Mouse (Mus musculus) hindbrain, postnatal 0 days (tissue): ENCODE measurements around the gene Casp9. TPM values are rescaled to one million over a fixed set of nuclear protein-coding genes. Genes with fewer than 3 reads are reported as not detected.

Source experiments
- ATAC-seq: fragments of 200-750 bp; cut with Nextera tagmentation; 2 replicates; pipeline ENCODE4 v1.8.0; 2017; ENCODE audit warnings: mild to moderate bottlenecking, moderate TSS enrichment, moderate library complexity
- DNase-seq: peaks from one replicate; pipeline ENCODE4 v3.0.0-alpha.2; 2015; ENCODE audit warnings: low spot score
- H3K27ac ChIP-seq: fragments of 300-500 bp; sonication (generic); 2 replicates; pipeline ENCODE4 v1.5.1; 2014; ENCODE audit warnings: mild to moderate bottlenecking
- H3K27me3 ChIP-seq: fragments of 300-500 bp; sonication (generic); 2 replicates; pipeline ENCODE4 v1.6.1; 2014; ENCODE audit warnings: low read length, mixed read lengths; ENCODE audit not compliant: insufficient read depth
- H3K36me3 ChIP-seq: fragments of 300-500 bp; sonication (generic); 2 replicates; pipeline ENCODE4 v1.6.1; 2014; ENCODE audit warnings: low read length, mixed read lengths; ENCODE audit not compliant: insufficient read depth
- H3K4me1 ChIP-seq: fragments of 300-500 bp; sonication (generic); 2 replicates; pipeline ENCODE4 v1.6.1; 2014; ENCODE audit warnings: antibody characterized with exemption, low read length, mixed read lengths; ENCODE audit not compliant: insufficient read depth
- H3K4me2 ChIP-seq: fragments of 300-500 bp; sonication (generic); 2 replicates; pipeline ENCODE4 v1.6.1; 2014; ENCODE audit warnings: low read depth, mild to moderate bottlenecking, low read length, moderate library complexity, mixed read lengths
- H3K4me3 ChIP-seq: fragments of 300-500 bp; sonication (generic); 2 replicates; pipeline ENCODE4 v1.5.1; 2014; ENCODE audit warnings: low read length
- H3K9ac ChIP-seq: fragments of 300-500 bp; sonication (generic); replicated peaks from 2 replicates; pipeline ENCODE4 v1.6.1; 2014; ENCODE audit warnings: mild to moderate bottlenecking, low read length, moderate library complexity, mixed read lengths
- H3K9me3 ChIP-seq: fragments of 300-500 bp; sonication (generic); 2 replicates; pipeline ENCODE4 v1.6.1; 2016; ENCODE audit warnings: low read length, mixed read lengths
- CTCF ChIP-seq: IDR thresholded peaks from 2 replicates; pipeline ENCODE4 v1.5.1; 2016; ENCODE audit warnings: antibody characterized with exemption, control low read depth, low read depth
- WGBS: fragments of 180-500 bp; shearing (Covaris S2); extraction: QIAGEN DNeasy Blood & Tissue Kit; methylation state at CpG from one replicate; pipeline ENCODE4 v1.1.7; 2014; 5-methylcytosine and 5-hydroxymethylcytosine counted together
- polyA plus RNA-seq: library from polyadenylated mRNA; unstranded; fragments of >200 nt; fragmentation: Nextera tagmentation; extraction: Ambion mirVana; gene quantifications from 2 replicates; pipeline ENCODE4 v1.2.1, GENCODE M21; 2015
- total RNA-seq: library from RNA; depleted of rRNA; stranded (reverse); fragments of >200 nt; gene quantifications from 2 replicates; pipeline ENCODE4 v1.2.3, GENCODE M21; 2014

The Casp9 gene
- total and polyA plus RNA-seq, 2 experiments from 2014 or later: 20.3 to 29.1 TPM

DNA sequence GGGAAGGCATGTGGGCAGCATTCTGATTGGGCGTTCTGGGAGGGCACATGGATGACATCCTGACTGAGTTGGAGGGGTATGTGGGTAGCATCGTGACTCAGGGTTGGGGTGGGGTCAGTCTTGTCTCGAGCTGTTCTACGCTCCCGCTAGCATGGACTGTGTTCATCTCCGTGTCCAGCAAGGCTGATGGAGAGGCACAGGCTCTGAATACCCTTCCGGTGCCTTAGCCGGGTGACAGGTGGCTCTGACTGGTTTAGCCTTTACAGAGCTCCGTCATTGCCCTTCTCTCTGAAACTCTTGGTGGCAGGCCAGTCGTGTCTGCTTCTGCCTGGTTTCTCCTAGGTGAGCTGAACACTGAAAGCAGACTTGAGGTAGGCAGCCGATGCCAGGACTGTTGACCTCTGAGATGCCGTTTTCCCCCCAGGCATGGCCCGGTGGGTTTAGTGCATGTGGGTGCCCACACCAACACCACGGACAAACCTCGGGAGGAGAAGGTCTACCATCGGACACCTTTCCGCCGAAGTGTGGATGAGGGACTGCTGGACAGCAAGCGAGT lies 38.0 kb upstream of the Casp9 start:
- no peaks in the 10 kb centered on the region for H3K27me3 ChIP-seq
- ATAC-seq: no peak
- no peaks in the 10 kb centered on the region for H3K9me3 ChIP-seq
- no peak overlapping the region for H3K27ac ChIP-seq
- 94% methylated on average over 19 of the region's 19 CpGs for WGBS
- no peaks in the 10 kb centered on the region for H3K4me1 ChIP-seq
- no peak for TF ChIP-seq CTCF
- no peaks in the 10 kb centered on the region for H3K36me3 ChIP-seq
- H3K4me3 ChIP-seq: no peak overlapping the region
- H3K9ac ChIP-seq: no peak overlapping the region
- DNase-seq: no peak
- no peak overlapping the region for H3K4me2 ChIP-seq

DNA sequence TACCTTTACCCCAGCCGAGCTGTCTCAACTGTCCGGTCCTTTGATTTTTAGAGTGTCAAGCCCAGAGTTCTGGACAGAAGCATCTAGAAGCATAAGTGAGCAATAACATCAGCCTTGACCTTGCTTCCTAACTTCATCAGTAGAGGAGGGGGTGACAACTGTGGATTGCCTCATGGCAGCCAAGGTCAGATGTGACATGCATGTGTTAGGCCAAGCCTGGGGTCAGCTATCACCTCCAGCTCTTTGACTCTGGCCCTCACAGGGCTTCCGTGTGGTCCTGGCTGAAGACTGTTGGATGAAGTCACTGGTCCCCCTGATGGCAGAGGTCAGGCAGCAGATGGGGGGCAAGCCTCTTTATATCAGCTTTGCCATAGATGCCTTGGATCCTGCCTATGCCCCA lies 36.3 kb upstream of the Casp9 start:
- Histone ChIP-seq H3K4me3 (no peak overlapping the region), H3K4me1 (no peaks in the 10 kb centered on the region), H3K27ac (no peak overlapping the region), H3K27me3 (no peaks in the 10 kb centered on the region), H3K9me3 (no peaks in the 10 kb centered on the region), H3K9ac (no peak overlapping the region), H3K4me2 (no peak overlapping the region), H3K36me3 (peaks cover 6% of the 10 kb centered on the region; the same call in 1 of the 2 replicates)
- TF ChIP-seq CTCF: no peak
- ATAC-seq (no peak), DNase-seq (no peak)
- WGBS: 84% methylated on average over 3 of the region's 3 CpGs

DNA sequence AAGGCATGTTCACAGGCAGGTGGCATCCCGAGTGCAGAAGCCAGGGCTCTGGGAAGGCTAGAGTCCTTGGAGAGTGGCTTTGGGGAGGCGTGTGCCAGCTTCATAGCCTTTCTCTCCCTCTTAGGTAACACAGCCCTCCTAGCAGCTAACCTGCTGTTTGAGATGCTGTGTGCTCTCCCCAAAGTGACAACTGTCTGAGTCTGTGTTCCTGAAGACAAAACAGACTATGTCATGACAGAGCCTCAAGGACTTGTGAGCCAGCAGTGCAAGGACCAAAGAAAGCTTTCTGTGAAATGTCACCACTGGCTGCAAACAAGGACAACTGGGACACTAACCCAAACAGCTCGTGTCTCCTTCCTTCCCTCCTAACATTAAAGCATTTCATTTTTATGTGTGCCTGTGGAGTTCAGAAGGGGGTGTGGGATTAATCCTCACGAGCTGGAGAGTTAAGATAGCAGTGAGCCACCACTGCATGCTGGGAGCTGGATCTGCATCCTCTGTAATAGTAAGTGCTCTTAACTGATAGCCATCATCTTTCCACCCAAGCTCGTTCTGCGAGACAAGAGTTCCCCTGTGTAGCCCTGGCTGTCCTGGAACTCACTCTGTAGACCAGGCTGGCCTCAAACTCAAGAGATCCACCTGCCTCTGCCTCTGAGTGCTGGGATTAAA lies 34.4 kb upstream of the Casp9 start:
- no peak overlapping the region for H3K27ac ChIP-seq
- ATAC-seq (no peak), DNase-seq (no peak)
- H3K9ac ChIP-seq: no peak overlapping the region
- no peaks in the 10 kb centered on the region for H3K9me3 ChIP-seq
- 76% methylated on average over 6 of the region's 6 CpGs for WGBS
- H3K4me3 ChIP-seq: no peak overlapping the region
- no peaks in the 10 kb centered on the region for H3K27me3 ChIP-seq
- peaks cover 23% of the 10 kb centered on the region for H3K36me3 ChIP-seq
- H3K4me1 ChIP-seq: no peaks in the 10 kb centered on the region
- no peak for TF ChIP-seq CTCF
- no peak overlapping the region for H3K4me2 ChIP-seq

DNA sequence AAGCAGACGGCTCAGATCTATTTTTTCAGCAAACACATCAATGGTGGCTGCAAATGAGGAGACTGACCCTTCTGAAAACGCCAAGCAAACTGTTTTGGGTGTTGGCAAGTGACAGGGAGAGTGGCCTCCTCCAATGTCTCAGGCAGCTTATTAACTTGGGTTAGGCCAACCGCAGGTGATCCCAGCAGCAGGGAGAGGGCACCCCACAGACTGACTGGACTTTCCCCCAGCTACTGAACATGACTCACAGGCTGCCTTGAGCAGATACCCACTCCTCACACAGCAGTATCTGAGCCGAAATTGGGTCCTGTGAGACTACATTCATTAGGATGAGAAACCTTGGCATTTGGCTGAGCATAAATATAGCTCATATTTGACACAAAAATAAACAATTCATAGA lies 32.5 kb upstream of the Casp9 start:
- no peak overlapping the region for H3K27ac ChIP-seq
- no peak overlapping the region for H3K4me2 ChIP-seq
- H3K27me3 ChIP-seq: no peaks in the 10 kb centered on the region
- H3K9me3 ChIP-seq: no peaks in the 10 kb centered on the region
- H3K4me1 ChIP-seq: no peaks in the 10 kb centered on the region
- DNase-seq (no peak), ATAC-seq (no peak)
- TF ChIP-seq CTCF: no peak
- 83% methylated on average over 4 of the region's 4 CpGs for WGBS
- H3K36me3 ChIP-seq: peaks cover 30% of the 10 kb centered on the region
- no peak overlapping the region for H3K4me3 ChIP-seq
- no peak overlapping the region for H3K9ac ChIP-seq

DNA sequence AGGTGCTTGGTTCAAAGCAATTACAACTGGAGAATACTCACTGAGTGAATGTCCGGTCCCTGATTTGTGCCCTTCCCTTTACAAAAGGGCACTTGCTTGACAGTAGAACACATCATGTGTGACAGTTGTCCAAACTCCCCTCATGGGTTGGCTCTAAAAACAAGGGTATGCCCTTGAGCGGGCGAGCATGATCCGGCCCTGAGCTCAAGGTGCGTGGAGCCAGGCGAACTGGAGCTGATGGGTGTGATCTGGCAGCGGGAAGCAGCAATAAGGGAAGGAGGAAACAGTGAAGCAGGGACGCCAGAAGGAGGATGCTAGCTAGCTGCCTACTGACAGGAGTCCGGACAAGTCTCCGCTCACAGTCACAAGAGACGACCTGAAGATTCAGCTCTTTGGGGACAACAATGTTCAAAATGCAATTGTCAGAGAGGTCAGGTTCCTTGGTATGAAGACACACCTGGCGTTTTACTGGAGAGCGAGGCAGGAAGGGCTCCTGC lies 31.3 kb upstream of the Casp9 start:
- Histone ChIP-seq H3K4me3 (no peak overlapping the region), H3K36me3 (peaks cover 30% of the 10 kb centered on the region), H3K4me2 (no peak overlapping the region), H3K9me3 (no peaks in the 10 kb centered on the region), H3K27me3 (no peaks in the 10 kb centered on the region), H3K27ac (no peak overlapping the region), H3K4me1 (no peaks in the 10 kb centered on the region), H3K9ac (no peak overlapping the region)
- WGBS: 90% methylated on average over 13 of the region's 13 CpGs
- DNase-seq (no peak), ATAC-seq (no peak)
- no peak for TF ChIP-seq CTCF

DNA sequence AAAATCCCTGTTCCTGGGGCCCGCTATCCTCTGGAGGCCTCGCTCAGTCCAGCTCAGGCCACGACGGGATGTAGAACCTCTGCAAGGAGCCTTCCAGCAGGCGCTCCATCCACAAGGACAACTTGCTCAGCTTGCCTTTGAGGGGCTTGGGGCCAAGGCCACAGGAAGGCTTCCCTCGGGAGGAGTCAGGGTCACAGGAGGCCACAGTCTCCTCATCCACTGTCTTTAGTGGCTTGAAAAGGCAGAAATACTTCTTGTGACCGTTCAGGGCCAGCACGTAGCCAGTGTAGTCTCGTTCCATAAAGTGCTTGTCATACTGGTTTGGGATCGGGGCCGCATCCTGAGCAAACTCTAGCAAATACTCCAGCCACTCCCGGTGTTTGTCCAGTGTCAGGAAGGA lies 29.9 kb upstream of the Casp9 start:
- no peak overlapping the region for H3K27ac ChIP-seq
- H3K4me2 ChIP-seq: no peak overlapping the region
- H3K4me3 ChIP-seq: no peak overlapping the region
- WGBS: 92% methylated on average over 12 of the region's 12 CpGs
- ATAC-seq (no peak), DNase-seq (no peak)
- no peak for TF ChIP-seq CTCF
- peaks cover 32% of the 10 kb centered on the region for H3K36me3 ChIP-seq
- no peaks in the 10 kb centered on the region for H3K9me3 ChIP-seq
- H3K4me1 ChIP-seq: no peaks in the 10 kb centered on the region; the same call in 1 of the 2 replicates
- H3K27me3 ChIP-seq: no peaks in the 10 kb centered on the region
- H3K9ac ChIP-seq: no peak overlapping the region

DNA sequence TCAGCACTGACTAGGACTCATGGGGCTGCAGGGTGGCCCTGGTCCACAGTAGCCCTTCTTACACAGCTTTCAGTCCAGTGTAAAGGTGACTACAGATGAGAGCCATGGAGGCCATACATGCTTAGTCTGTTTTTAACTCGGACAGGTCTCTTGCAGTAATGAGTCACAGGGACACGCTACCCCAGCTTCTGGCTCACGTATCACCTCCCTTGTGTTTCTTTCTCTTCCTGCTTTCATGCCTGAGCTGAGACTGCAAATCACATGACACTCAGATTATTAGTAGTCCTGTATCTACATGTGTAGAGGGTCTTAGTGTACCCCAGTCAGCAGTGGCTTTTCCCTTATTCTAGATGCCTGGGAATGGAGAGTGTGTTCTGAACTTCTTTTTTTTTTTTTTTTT lies 28.4 kb upstream of the Casp9 start:
- H3K27me3 ChIP-seq: no peaks in the 10 kb centered on the region
- no peaks in the 10 kb centered on the region; the same call in 1 of the 2 replicates for H3K4me1 ChIP-seq
- no peak overlapping the region for H3K4me3 ChIP-seq
- 93% methylated on average over 3 of the region's 3 CpGs for WGBS
- peaks cover 47% of the 10 kb centered on the region for H3K36me3 ChIP-seq
- H3K4me2 ChIP-seq: no peak overlapping the region
- no peak for DNase-seq
- no peak overlapping the region for H3K9ac ChIP-seq
- H3K27ac ChIP-seq: no peak overlapping the region
- no peak for ATAC-seq
- TF ChIP-seq CTCF: no peak
- H3K9me3 ChIP-seq: no peaks in the 10 kb centered on the region
